Mouse (Mus musculus) hindbrain, embryonic 14.5 days (tissue): ENCODE measurements around the gene Plcb2. TPM values are rescaled to one million over a fixed set of nuclear protein-coding genes. Genes with fewer than 3 reads are reported as not detected.

Experiments used
- ATAC-seq: fragments of 200-750 bp; cut with Nextera tagmentation; 2 replicates; pipeline ENCODE4 v1.8.0; 2017; ENCODE audit warnings: moderate number of reproducible peaks, mild to moderate bottlenecking, moderate TSS enrichment, moderate library complexity; ENCODE audit not compliant: low FRiP score
- DNase-seq: peaks from one replicate; pipeline ENCODE4 v3.0.0-alpha.2; 2015; ENCODE audit warnings: low spot score
- H3K27ac ChIP-seq: fragments of 300-500 bp; sonication (generic); 2 replicates; pipeline ENCODE4 v1.5.1; 2014; ENCODE audit warnings: mild to moderate bottlenecking, moderate library complexity
- H3K27me3 ChIP-seq: fragments of 300-500 bp; sonication (generic); 2 replicates; pipeline ENCODE4 v1.6.1; 2014; ENCODE audit warnings: mild to moderate bottlenecking, low read length, mixed read lengths; ENCODE audit not compliant: control insufficient read depth, insufficient read depth
- H3K36me3 ChIP-seq: fragments of 300-500 bp; sonication (generic); replicated peaks from 2 replicates; pipeline ENCODE4 v1.6.1; 2014; ENCODE audit not compliant: control insufficient read depth, insufficient read depth
- H3K4me1 ChIP-seq: fragments of 300-500 bp; sonication (generic); replicated peaks from 2 replicates; pipeline ENCODE4 v1.6.1; 2014; ENCODE audit warnings: antibody characterized with exemption, low read length, mixed read lengths; ENCODE audit not compliant: control insufficient read depth, insufficient read depth
- H3K4me2 ChIP-seq: fragments of 300-500 bp; sonication (generic); replicated peaks from 2 replicates; pipeline ENCODE4 v1.6.1; 2014; ENCODE audit warnings: mild to moderate bottlenecking, moderate library complexity
- H3K4me3 ChIP-seq: fragments of 300-500 bp; sonication (generic); replicated peaks from 2 replicates; pipeline ENCODE4 v1.5.1; 2014; ENCODE audit warnings: mild to moderate bottlenecking, low read length
- H3K9ac ChIP-seq: fragments of 300-500 bp; sonication (generic); 2 replicates; pipeline ENCODE4 v1.6.1; 2014
- H3K9me3 ChIP-seq: fragments of 300-500 bp; sonication (generic); 2 replicates; pipeline ENCODE4 v1.6.1; 2016; ENCODE audit warnings: low read length; ENCODE audit not compliant: control insufficient read depth
- WGBS: fragments of 180-500 bp; shearing (Covaris S2); extraction: QIAGEN DNeasy Blood & Tissue Kit; methylation state at CpG from one replicate; pipeline ENCODE4 v1.1.7; 2014; 5-methylcytosine and 5-hydroxymethylcytosine counted together
- polyA plus RNA-seq: library from polyadenylated mRNA; unstranded; fragments of >200 nt; fragmentation: Nextera tagmentation; extraction: Ambion mirVana; gene quantifications from 2 replicates; pipeline ENCODE4 v1.2.1, GENCODE M21; 2014

Plcb2 gene
- polyA plus RNA-seq, 1 experiment from 2014 or later, result 0.54 TPM

DNA sequence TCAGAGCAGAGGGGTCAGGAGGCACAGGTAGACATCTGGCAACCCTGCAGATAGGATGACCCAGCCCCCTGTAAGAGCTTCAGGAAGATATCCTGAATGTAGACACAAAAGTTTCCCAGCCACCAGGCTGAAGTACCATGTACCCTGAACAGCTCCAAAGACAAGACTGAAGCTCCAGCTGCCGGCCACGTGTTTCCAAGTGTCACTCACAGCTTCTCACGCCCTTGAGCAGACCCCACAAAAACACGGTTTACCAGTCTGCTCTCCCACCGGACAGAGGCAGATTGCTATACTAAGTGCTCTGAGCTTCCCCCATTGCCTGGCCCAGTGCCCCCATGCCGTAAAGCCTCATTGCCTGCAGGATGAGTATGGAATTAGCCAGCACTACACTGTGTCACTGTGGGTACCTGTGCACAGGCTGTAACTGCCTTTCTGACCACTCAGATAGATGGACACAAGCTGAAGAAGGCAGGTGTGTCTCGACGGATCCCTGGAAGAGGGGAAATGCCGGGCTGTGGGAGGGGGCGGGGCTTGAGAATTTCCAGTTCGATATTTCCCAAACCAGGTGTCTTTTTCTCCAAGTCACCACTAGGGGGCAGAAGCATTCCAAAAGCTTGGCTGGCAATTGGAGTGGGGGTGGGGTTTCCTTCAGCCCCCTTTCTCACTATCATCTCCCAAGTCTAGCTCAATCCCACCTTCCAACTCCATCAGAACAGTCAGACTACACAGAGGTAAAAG, 36.0 kb upstream of the Plcb2 start:
- ATAC-seq, result no peak
- Histone ChIP-seq H3K4me1 (peaks cover 27% of the 10 kb centered on the region), H3K27ac (peak overlapping the region; percentile 43; the same call in 1 of the 2 replicates), H3K27me3 (no peaks in the 10 kb centered on the region), H3K4me2 (no peak overlapping the region), H3K9ac (no peak overlapping the region), H3K9me3 (no peaks in the 10 kb centered on the region), H3K36me3 (no peaks in the 10 kb centered on the region), H3K4me3 (no peak overlapping the region)
- DNase-seq, result peak; percentile 68
- 29% methylated on average over 11 of the region's 11 CpGs for WGBS

DNA sequence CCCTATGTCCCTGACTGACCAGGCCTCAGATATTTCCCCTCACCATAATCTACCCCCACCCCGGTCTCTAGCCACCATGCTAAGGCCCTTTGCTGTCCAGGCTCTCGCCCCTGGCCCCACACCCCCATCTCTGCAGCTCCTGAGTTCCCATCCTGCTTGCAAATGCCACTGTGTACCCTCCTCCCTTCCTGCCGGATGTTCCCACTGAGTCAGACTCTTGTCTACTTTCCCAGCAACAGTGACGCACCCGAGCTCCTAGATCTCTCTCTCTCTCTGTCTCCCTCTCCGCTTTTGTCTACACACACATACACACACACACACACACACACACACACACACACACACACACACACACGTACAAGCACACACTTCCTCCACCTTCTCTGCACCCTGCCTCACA, 35.2 kb upstream of the Plcb2 start:
- no peaks in the 10 kb centered on the region for H3K36me3 ChIP-seq
- H3K9me3 ChIP-seq, result no peaks in the 10 kb centered on the region
- ATAC-seq (no peak), DNase-seq (no peak)
- peak overlapping the region; percentile 87; the same call in 1 of the 2 replicates for H3K27ac ChIP-seq
- H3K27me3 ChIP-seq, result no peaks in the 10 kb centered on the region
- H3K4me3 ChIP-seq, result no peak overlapping the region
- no peak overlapping the region for H3K9ac ChIP-seq
- WGBS, result 60% methylated on average over 7 of the region's 7 CpGs
- H3K4me1 ChIP-seq, result peaks cover 27% of the 10 kb centered on the region
- H3K4me2 ChIP-seq, result no peak overlapping the region

DNA sequence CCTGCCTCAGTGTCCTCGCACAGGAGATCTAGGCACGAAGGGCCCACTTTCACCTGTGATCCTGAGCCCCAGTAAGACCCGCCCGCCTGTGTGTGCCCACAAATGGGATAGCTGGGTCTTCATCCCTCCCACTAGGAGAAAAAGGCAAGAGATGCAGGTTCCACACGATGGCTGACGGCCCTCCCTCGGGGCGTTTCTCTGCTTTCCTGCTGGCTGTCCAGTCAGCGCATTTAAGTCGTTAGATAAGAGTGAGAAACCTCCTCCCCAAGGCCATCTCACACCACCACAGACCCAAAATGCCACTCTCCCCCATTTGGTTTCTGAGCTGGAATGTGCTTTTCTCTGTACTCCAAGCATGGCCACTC, 34.5 kb upstream of the Plcb2 start:
- H3K4me3 ChIP-seq, result no peak overlapping the region
- H3K9me3 ChIP-seq, result no peaks in the 10 kb centered on the region
- H3K4me2 ChIP-seq, result 0 out of 2 replicates have a peak overlapping the region, but pooled peaks have one; percentile 43
- DNase-seq (peak; percentile 32), ATAC-seq (no peak)
- peaks cover 27% of the 10 kb centered on the region for H3K4me1 ChIP-seq
- peak overlapping the region; percentile 87 for H3K27ac ChIP-seq
- H3K36me3 ChIP-seq, result no peaks in the 10 kb centered on the region
- H3K27me3 ChIP-seq, result no peaks in the 10 kb centered on the region
- 13% methylated on average over 10 of the region's 10 CpGs for WGBS
- peak overlapping the region; percentile 54; the same call in 1 of the 2 replicates for H3K9ac ChIP-seq

DNA sequence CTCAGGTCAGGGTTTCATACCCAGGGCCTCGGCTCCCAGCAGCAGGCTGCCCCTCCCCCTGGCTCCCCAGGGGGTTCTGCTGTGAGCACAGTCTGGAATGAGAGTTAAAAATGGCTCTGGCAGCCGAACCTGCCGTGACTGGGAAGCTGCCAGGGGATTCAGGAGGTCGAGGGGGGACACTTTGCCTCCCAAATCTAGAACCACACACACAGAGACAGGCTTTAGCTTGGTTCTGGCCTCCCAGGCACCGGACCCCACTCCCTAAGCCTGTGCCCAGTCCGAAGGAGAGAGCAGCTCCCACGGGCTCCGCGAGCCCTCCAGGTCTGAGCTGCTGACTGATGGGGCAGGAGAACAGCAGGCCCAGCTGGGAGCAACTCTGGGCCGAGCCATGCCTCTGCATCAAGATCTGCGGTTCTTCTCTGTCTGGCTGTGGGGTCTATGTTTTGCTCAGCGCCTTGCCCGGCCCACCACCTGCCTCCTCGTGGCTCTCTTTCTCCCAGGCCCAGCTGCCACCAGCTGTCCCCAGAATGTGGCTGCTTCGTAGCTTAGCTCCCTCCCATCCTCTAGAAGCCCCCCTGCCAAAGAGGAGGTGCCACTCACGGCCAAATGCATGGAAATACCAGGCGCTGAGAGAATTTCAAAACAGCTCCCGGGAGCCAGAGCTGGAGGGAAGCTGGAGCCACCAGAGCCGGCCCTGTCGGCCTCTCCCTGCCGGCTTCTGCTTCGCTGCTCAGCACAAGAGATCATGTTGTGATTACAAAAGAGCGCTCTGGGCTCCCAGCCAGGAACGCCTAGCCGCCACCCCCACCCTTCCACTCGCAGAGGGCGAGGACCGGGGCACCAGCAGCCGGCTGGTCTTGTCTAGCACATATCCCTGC, 33.9 kb upstream of the Plcb2 start, which contains the start of gene Ccdc9b:
Gene Ccdc9b, minus strand, starts transcription at position 756 of the 878 bp plus-strand sequence.
- H3K4me1 ChIP-seq, result peaks cover 27% of the 10 kb centered on the region
- 3% methylated on average over 29 of the region's 29 CpGs for WGBS
- 0 out of 2 replicates have a peak within 1 kb of the TSS, but pooled peaks have one; percentile 0 for H3K4me3 ChIP-seq
- H3K27me3 ChIP-seq, result no peaks in the 10 kb centered on the region
- DNase-seq, result peak; percentile 79
- peak within 1 kb of the TSS; percentile 54 for H3K9ac ChIP-seq
- peak; percentile 79 for ATAC-seq
- H3K27ac ChIP-seq, result peak within 1 kb of the TSS; percentile 87
- H3K36me3 ChIP-seq, result no peaks in the 10 kb centered on the region
- no peaks in the 10 kb centered on the region for H3K9me3 ChIP-seq
- H3K4me2 ChIP-seq, result peak within 1 kb of the TSS; percentile 43

DNA sequence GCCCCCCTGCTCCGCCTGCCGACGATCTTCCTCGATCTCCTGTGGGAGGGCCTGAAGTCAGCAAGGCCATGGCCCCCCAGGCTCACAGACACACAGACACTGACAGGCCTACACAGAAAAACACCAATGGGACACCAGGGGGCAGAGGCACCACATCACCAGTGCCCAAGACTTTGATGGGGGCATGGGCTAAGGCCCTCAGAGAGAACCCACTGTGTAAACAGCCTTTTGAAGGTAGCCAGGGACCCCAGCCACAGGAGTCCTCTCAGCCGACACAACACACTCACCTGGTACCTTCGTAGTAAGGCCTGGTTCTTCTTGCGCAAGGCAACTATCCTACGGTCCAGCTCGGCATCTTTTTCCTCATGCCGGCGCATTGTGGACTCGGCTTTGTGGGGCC, 33.1 kb upstream of the Plcb2 start:
- Histone ChIP-seq H3K27ac (peak overlapping the region; percentile 87), H3K9ac (peak overlapping the region; percentile 54), H3K27me3 (no peaks in the 10 kb centered on the region), H3K4me2 (peak overlapping the region; percentile 43), H3K9me3 (no peaks in the 10 kb centered on the region), H3K4me1 (peaks cover 27% of the 10 kb centered on the region), H3K36me3 (no peaks in the 10 kb centered on the region), H3K4me3 (no peak overlapping the region)
- 73% methylated on average over 12 of the region's 12 CpGs for WGBS
- DNase-seq, result no peak
- no peak for ATAC-seq

DNA sequence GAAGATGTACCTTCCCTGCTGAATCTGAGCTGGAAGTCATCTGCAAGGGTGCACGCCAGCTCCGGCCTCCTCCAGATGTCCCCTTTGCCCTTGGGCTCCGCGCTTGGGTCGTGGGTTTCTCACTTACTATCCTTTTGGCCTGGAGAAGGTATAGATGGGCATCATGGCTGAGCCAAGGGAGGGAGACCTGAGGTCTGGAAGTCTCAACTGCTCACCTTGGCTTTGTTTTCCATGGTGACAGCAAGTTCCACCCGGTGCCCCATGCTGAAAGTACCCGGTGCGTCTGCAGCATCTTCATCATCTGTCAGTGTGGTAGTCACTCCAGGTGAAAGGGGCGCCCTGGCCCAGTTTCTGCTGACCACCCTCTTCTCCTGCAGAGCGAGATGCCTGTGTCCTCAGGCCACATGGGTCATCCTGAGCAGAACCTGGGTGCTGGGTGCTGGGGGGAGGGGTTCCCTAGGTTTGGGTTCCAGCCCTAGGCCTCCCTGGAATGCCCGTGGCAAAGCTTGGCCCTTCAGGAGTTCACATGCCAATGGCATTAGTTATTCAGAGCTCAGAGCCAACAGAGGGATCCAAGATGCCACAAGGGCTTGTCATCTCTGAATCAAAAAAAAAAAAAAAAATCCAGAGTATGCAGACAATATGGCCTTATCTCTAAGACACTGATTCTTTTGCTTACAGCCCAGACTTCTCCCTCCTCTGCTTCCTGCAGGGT, 32.2 kb upstream of the Plcb2 start:
- H3K27ac ChIP-seq, result no peak overlapping the region
- no peak overlapping the region for H3K9ac ChIP-seq
- H3K9me3 ChIP-seq, result no peaks in the 10 kb centered on the region
- H3K4me1 ChIP-seq, result peaks cover 27% of the 10 kb centered on the region
- no peak overlapping the region for H3K4me3 ChIP-seq
- no peaks in the 10 kb centered on the region for H3K36me3 ChIP-seq
- no peak overlapping the region for H3K4me2 ChIP-seq
- no peak for ATAC-seq
- no peak for DNase-seq
- WGBS, result 87% methylated on average over 11 of the region's 11 CpGs
- no peaks in the 10 kb centered on the region for H3K27me3 ChIP-seq

DNA sequence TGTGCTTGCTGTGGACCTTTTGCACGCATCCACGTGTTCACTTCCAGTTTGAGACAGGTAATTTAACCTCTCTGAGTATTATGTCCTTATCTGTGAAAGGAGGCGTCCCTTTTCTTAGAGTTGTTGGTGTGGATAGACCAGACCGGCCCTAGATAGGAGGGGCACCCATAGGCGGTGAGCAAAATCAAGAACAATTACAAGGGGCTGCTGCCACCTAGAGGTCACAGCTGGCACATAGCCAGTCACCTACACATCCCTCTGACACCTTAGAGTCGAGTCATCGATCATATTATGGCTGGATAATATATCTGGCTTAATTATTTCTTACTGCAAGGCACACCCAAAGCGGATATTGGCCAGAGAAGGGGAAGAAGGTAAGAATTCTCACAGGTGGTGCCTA, 31.6 kb upstream of the Plcb2 start:
- ATAC-seq (peak; percentile 47; the same call in 1 of the 2 replicates), DNase-seq (peak; percentile 76)
- Histone ChIP-seq H3K27me3 (no peaks in the 10 kb centered on the region), H3K36me3 (no peaks in the 10 kb centered on the region), H3K4me1 (peaks cover 27% of the 10 kb centered on the region), H3K4me2 (0 out of 2 replicates have a peak overlapping the region, but pooled peaks have one; percentile 20), H3K9ac (no peak overlapping the region), H3K4me3 (no peak overlapping the region), H3K27ac (no peak overlapping the region), H3K9me3 (no peaks in the 10 kb centered on the region)
- WGBS, result 14% methylated on average over 8 of the region's 8 CpGs

DNA sequence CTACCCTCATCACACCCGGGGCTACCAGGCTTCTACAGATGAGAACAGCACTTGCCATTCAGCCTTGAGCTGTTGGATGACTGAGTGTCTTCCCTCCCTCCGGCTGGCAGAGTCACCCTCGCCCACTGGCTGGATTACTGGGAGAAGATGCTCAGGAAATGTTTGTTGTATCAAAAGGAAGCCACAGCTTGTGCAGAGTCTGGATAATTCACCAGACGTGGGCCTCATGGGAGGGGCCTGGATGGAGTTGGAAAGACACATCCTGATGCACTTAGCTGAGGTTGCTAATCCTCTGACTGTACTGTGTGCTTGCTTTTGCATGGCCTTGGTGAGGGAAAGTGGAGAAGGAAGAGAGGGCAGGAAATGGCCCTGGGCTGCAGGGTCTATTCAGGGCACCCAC, 27.9 kb upstream of the Plcb2 start:
- Histone ChIP-seq H3K4me1 (peaks cover 4% of the 10 kb centered on the region), H3K27ac (no peak overlapping the region), H3K9ac (no peak overlapping the region), H3K4me2 (no peak overlapping the region), H3K27me3 (no peaks in the 10 kb centered on the region), H3K9me3 (no peaks in the 10 kb centered on the region), H3K36me3 (no peaks in the 10 kb centered on the region), H3K4me3 (no peak overlapping the region)
- no peak for DNase-seq
- 86% methylated on average over 4 of the region's 4 CpGs for WGBS
- ATAC-seq, result no peak

DNA sequence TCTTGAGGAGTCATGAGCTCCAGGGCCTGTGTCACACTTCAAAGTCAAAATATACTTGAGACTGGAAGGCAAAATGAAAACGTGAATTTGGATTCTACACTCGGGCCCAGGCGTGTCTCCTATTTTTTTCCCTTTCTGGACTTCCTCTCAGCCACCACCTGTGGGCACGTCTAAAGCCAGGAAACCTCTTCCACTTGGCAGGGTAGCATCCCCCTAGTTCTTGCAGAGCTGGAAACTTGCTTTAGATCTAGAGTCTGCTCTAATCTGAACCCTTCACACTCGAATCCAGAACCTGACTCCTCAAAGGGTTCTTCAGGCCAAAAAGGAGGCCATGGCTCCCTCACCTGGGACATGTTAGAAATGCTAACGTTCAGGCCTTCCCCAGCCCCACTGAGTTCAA, 27.2 kb upstream of the Plcb2 start:
- H3K9me3 ChIP-seq, result no peaks in the 10 kb centered on the region
- no peaks in the 10 kb centered on the region for H3K36me3 ChIP-seq
- ATAC-seq (no peak), DNase-seq (no peak)
- no peak overlapping the region for H3K4me2 ChIP-seq
- no peaks in the 10 kb centered on the region for H3K27me3 ChIP-seq
- WGBS, result 87% methylated on average over 6 of the region's 6 CpGs
- H3K4me3 ChIP-seq, result no peak overlapping the region
- no peak overlapping the region for H3K27ac ChIP-seq
- H3K9ac ChIP-seq, result no peak overlapping the region
- H3K4me1 ChIP-seq, result peaks cover 4% of the 10 kb centered on the region; the same call in 1 of the 2 replicates
